ENCODE assay signal across 13 mouse cellular contexts in the genomic region with DNA sequence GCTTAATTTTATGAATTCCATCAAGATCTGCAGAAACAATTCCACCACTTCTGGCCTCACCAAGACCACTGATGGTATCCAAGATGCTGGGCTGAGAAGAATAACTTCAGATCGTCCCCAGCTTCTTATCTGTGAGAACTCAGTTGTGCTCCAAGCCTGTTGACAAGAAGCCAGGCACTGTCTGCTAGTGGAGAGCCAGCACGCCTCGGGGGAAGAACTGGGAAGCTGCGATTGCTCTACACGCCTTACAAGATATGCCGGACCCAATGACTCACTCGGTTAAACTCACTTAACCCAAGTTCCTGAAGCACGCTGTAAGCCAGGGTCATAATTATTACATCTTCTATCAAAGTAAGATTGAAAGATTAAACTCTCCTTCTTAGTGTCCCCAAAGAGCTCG. TPM values are rescaled to one million over a fixed set of nuclear protein-coding genes. Genes with fewer than 3 reads are reported as not detected.
A peak's percentile ranks its signal among the peaks of the same experiment; 100 is the strongest.
DNase-seq lines count a peak whose midpoint lies in the region; TF ChIP-seq lines count a peak whose summit lies in the region.
"Had no signal": no experiment of that assay in that cellular context is flagged by ENCODE, and none has a peak within 500 bp of the region (broad histone marks: within the 10 kb centered on the region; RNA-seq: fewer than 3 reads in every experiment).

No protein-coding gene starts in this region.

- H3K4me1 ChIP-seq in lung, adult 2 months (ENCODE audit: control insufficient read depth, insufficient read depth, low read length): no peaks in the 10 kb centered on the region
- H3K4me1 ChIP-seq: hindbrain, embryonic 12.5 days; neural tube, embryonic 13.5 days had no signal

- no peak overlapping the region for H3K4me3 ChIP-seq in lung, adult 2 months (replicated peaks; ENCODE audit: extremely low read depth, low read depth, low read length)
- H3K4me3 ChIP-seq: hindbrain, embryonic 12.5 days; limb, embryonic 15.5 days; neural tube, embryonic 13.5 days had no signal

- no peak for TF ChIP-seq POLR2A in lung, adult 2 months (IDR thresholded peaks at IDR 0.05; ENCODE audit: borderline replicate concordance, extremely low read depth, low read depth, low read length)

- TF ChIP-seq CTCF in lung, adult 2 months (IDR thresholded peaks at IDR 0.05; ENCODE audit: insufficient read depth, low read length): no peak

- WGBS in lung, adult 2 months: 73% methylated on average over 9 of the region's 9 CpGs

- DNase-seq in lung, postnatal 14 days: peak; percentile 21
- DNase-seq in lung, adult 2 months: no peak
- peak; percentile 61 for DNase-seq in adipocyte (ENCODE audit: low spot score)
- DNase-seq in gastrocnemius, postnatal 25 days: peak; percentile 54
- peak; percentile 45 for DNase-seq in heart, postnatal 4 days
- no peak for DNase-seq in left cerebral cortex, adult 8-10 months (ENCODE audit: low spot score in 2 of 2)
- DNase-seq in right cerebral cortex, adult 18-20 months: no peak
- DNase-seq: cerebellum, postnatal 10 days; liver, postnatal 0 days had no signal

RNA-seq across cellular contexts. Expression of a gene that starts 16.1 kb away (rescaled TPM):
- 5.2 and 6.5 TPM in 2 replicates for polyA plus RNA-seq in lung, adult 2 months (2012; rRNA removed)
- 1 to 10 TPM in 1 of 2 experiments, under 1 TPM in 1; 0.82 to 1.0 TPM for total RNA-seq in gastrocnemius, postnatal 25 days (2021)
- total RNA-seq in heart, postnatal 4 days (2021): 1 to 10 TPM; 2.1 to 2.3 TPM
- 1 to 10 TPM; 7.1 to 8.6 (median 7.2) TPM for total RNA-seq in left cerebral cortex, adult 8-10 months (2022)
- polyA plus RNA-seq: G1E had no signal

Comparison
In these comparisons a context has a peak if more than half of its experiments do, and no peak if none do; other contexts are left out.
1. DNase-seq: peak in lung, postnatal 14 days (single experiment), adipocyte (single experiment), gastrocnemius, postnatal 25 days (single experiment) and heart, postnatal 4 days (single experiment); none in lung, adult 2 months (single experiment), left cerebral cortex, adult 8-10 months (0 of 2) and right cerebral cortex, adult 18-20 months (single experiment).